Mouse (Mus musculus) limb, embryonic 13.5 days (tissue): ENCODE data around the gene Gng2. TPM values are rescaled to one million over a fixed set of nuclear protein-coding genes. Genes with fewer than 3 reads are reported as not detected.

ENCODE experiments used
- ATAC-seq: fragments of 200-750 bp; cut with Nextera tagmentation; 2 replicates; pipeline ENCODE4 v1.8.0; 2017; ENCODE audit warnings: low read depth, moderate number of reproducible peaks, moderate TSS enrichment; ENCODE audit not compliant: low FRiP score
- H3K27ac ChIP-seq: fragments of 300-500 bp; sonication (generic); 2 replicates; pipeline ENCODE4 v1.5.1; 2015; ENCODE audit warnings: inconsistent platforms, mild to moderate bottlenecking, moderate library complexity
- H3K27me3 ChIP-seq: fragments of 300-500 bp; sonication (generic); 2 replicates; pipeline ENCODE4 v1.6.1; 2015; ENCODE audit warnings: mild to moderate bottlenecking, inconsistent platforms
- H3K36me3 ChIP-seq: fragments of 300-500 bp; sonication (generic); 2 replicates; pipeline ENCODE4 v1.6.1; 2015; ENCODE audit warnings: inconsistent platforms, mild to moderate bottlenecking, moderate library complexity
- H3K4me1 ChIP-seq: fragments of 300-500 bp; sonication (generic); 2 replicates; pipeline ENCODE4 v1.6.1; 2015; ENCODE audit warnings: inconsistent platforms
- H3K4me2 ChIP-seq: fragments of 300-500 bp; sonication (generic); replicated peaks from 2 replicates; pipeline ENCODE4 v1.6.1; 2015; ENCODE audit warnings: inconsistent platforms, mild to moderate bottlenecking, moderate library complexity
- H3K4me3 ChIP-seq: fragments of 300-500 bp; sonication (generic); 2 replicates; pipeline ENCODE4 v1.5.1; 2015; ENCODE audit warnings: moderate library complexity, mild to moderate bottlenecking, inconsistent platforms
- H3K9ac ChIP-seq: fragments of 300-500 bp; sonication (generic); 2 replicates; pipeline ENCODE4 v1.6.1; 2015; ENCODE audit warnings: mild to moderate bottlenecking, inconsistent platforms
- H3K9me3 ChIP-seq: fragments of 300-500 bp; sonication (generic); 2 replicates; pipeline ENCODE4 v1.6.1; 2016; ENCODE audit warnings: inconsistent platforms
- WGBS: fragments of 180-500 bp; shearing (Covaris S2); methylation state at CpG from one replicate; pipeline ENCODE4 v1.1.7; 2015; 5-methylcytosine and 5-hydroxymethylcytosine counted together
- polyA plus RNA-seq: library from polyadenylated mRNA; unstranded; fragments of >200 nt; fragmentation: Nextera tagmentation; extraction: Ambion mirVana; gene quantifications from 2 replicates; pipeline ENCODE4 v1.2.1, GENCODE M21; 2015

Gene Gng2
- polyA plus RNA-seq, 1 experiment from 2014 or later: 71.6 TPM

GRCm38 (mm10) chr14:19823321-19824142 is 153.9 kb downstream of the Gng2 start, which contains the start of gene Rtraf:
Gene Rtraf, minus strand, starts transcription at chr14:19823824.
- Histone ChIP-seq H3K36me3 (peaks cover 26% of the 10 kb centered on the region), H3K4me2 (peak within 1 kb of the TSS; percentile 66), H3K4me3 (peak within 1 kb of the TSS; percentile 97), H3K9me3 (no peaks in the 10 kb centered on the region), H3K27ac (peak within 1 kb of the TSS; percentile 66), H3K9ac (peak within 1 kb of the TSS; percentile 91), H3K4me1 (peaks cover 12% of the 10 kb centered on the region), H3K27me3 (no peaks in the 10 kb centered on the region)
- ATAC-seq: peak; percentile 99
- under 1% methylated on average over 79 of the region's 80 CpGs for WGBS

Other genes with a start within 250 kb of the Gng2 start
- 99.5 and 104 TPM in 2 replicates for gene Nid2, start 226.4 kb downstream of the Gng2 start, polyA plus RNA-seq
- 239 and 245 TPM in 2 replicates for gene Rtraf, start 153.8 kb downstream of the Gng2 start, polyA plus RNA-seq
- 11.7 and 13.2 TPM in 2 replicates for gene Saysd1, start 160.9 kb upstream of the Gng2 start, polyA plus RNA-seq
- gene Kcnk5, start 204.2 kb upstream of the Gng2 start, polyA plus RNA-seq: 5.7 and 6.4 TPM in 2 replicates